Mouse (Mus musculus) bone marrow, adult 2 months (tissue): ENCODE data around the gene Defa21.
"Not testable (repeated sequence)": the region's sequence is repeated elsewhere in the genome, so short reads cannot be mapped to it uniquely, and the experiment has no call there.

Experiments
- CTCF ChIP-seq: fragments of 200-500 bp; IDR thresholded peaks from 2 replicates; pipeline ENCODE4 v1.5.1; 2011; ENCODE audit warnings: low read length, control low read depth; ENCODE audit not compliant: control insufficient read depth, insufficient read depth
- POLR2A ChIP-seq: fragments of 200-500 bp; IDR thresholded peaks from 2 replicates; pipeline ENCODE4 v1.6.1; 2011; ENCODE audit warnings: low read depth, mild to moderate bottlenecking, control low read depth, low read length, borderline replicate concordance; ENCODE audit not compliant: control insufficient read depth

GRCm38 (mm10) chr8:21010548-21010947 lies 14.8 kb upstream of the Defa21 start:
- not testable (repeated sequence) for TF ChIP-seq CTCF, POLR2A
